Mouse (Mus musculus) thymus, adult 2 months (tissue): ENCODE data around the gene Hist1h2bc.

Experiments
- CTCF ChIP-seq: fragments of 200-500 bp; IDR thresholded peaks from 2 replicates; pipeline ENCODE4 v1.5.1; 2012; ENCODE audit warnings: mild to moderate bottlenecking, control low read depth, low read length, moderate library complexity, borderline replicate concordance; ENCODE audit not compliant: control insufficient read depth, poor library complexity, insufficient read depth; ENCODE audit errors: extremely low read depth
- POLR2A ChIP-seq: fragments of 200-500 bp; IDR thresholded peaks from 2 replicates; pipeline ENCODE4 v1.6.1; 2012; ENCODE audit warnings: mild to moderate bottlenecking, low read length, control low read depth, moderate library complexity; ENCODE audit not compliant: control insufficient read depth, poor library complexity, insufficient read depth; ENCODE audit errors: extremely low read depth

DNA sequence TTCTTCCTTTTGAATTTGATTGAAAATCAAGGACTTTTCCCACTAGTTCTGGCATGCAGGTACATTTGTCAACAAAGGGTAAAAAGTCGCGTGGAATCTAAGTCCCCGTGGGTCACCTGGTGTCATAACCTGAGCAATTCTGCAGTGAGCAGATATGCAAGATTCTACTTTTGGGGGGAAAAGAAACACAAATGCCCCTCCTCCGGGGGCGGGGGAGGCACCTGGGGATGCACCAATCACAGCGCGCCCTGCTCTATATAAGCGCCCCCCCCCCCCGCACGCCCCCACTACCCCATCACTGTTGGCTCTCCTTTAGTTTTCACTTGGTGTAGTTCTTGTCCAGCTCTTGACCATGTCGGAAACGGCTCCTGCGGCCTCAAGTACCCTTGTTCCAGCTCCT, 11.5 kb downstream of the Hist1h2bc start, which contains the start of gene Hist1h1t:
- TF ChIP-seq CTCF (no peak), POLR2A (no peak)
